Mouse (Mus musculus) spleen, postnatal 4 days (tissue): Measurements from ENCODE around the gene Slc1a2.

Experiments used
- DNase-seq, 2 experiments: peaks; one replicate each; pipeline ENCODE4 v3.0.0; 2022; ENCODE audit warnings: low spot score in 2 of 2

The Slc1a2 gene

GRCm38 (mm10) chr2:102658163-102658660 lies at the start of gene Slc1a2:
TSS of gene Slc1a2 (plus strand) at chr2:102658659.
- DNase-seq = no peak

DNA sequence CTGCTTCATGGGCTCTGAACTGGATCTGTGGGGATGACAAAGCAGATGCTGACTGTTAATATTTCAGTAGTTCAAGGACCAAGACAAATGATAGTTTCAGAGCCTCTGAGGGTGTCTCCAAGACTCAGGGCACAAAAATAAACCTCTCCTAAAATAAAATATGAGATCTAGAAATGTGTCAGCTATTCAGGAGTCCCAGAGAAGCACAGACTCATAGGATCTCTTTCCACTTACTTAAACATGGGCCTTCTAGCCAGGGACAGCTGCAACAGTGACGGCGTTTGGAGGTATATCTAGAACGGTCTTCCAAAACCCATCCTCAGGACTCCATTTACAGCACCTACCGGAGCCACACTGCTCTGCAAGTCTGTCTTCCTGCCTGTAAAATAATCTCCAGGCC lies 48.0 kb upstream of the Slc1a2 start:
- no peak for DNase-seq

DNA sequence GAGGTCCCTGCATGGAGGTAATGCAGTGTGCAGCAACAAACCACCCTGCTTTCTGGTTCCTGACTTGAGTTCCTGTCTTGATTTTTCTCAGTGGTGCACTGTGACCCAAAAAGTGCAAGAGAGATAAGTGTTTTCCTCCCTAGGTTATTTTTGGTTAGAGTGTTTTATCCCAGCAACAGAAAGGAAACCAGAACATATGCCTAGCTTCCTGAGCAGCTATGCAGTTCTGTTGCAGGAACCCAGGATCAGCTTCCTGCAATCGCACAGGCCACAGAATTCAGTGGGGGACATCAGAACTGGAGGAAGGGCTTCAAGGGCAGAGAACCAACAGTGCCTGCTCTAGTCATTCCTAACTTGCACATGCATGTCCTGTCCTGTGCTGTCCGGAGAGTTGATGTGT lies 41.8 kb upstream of the Slc1a2 start:
- no peak for DNase-seq

DNA sequence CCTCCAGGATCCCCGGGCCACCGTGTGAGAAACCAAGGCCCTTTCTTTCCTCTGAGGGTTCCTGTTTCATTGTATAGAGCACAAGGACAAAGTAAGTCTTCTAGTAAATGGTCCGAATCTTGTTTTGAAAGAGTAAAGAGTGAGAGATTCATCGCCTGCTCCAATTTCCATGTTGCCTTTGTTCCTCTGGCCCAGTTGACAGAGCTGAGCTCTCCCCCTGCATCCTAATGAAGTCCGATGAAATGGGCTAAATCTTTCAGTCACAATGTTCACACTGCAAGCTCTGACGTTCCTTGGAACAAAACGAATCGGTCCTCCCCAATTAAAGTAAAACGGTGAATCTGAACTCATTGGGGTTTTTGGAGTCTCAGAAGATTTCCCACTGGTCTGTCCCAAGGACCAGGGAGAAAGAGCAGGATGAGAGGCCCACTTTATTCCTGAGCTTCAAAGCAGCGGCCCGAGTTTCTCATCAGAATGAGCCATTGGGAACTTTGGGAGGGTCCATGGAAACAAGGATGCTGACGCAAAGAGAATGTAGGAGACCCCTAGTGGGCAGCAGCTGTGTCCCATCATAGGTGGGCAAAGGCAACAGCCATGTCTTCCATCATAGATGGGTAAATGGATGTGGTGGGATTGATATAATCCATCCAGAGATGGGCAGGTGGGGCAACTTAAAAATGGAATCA lies 37.6 kb upstream of the Slc1a2 start:
- DNase-seq = no peak

DNA sequence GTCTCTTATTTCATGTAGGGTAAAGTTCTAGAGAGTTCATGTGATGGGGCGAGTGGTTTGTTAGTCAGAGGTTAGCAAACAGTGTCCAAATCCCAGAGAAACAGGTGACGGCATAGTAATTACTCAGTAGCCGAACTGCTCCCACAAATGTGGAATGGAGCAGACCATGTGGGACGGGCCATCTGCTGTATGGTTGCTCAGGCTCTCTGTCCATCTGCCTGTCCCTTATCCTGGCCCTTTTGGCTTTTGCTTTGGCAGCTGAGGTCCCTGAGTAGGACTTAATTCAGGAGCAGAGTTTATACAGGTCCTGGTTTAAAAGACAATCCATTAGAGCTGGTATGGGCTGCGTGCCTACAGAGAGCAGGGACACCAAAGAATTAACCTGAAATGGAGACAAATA lies 36.3 kb upstream of the Slc1a2 start:
- no peak for DNase-seq

- DNase-seq = no peak
These were observed 35.5 kb upstream of the Slc1a2 start for GRCm38 (mm10) chr2:102622943-102623342.

DNA sequence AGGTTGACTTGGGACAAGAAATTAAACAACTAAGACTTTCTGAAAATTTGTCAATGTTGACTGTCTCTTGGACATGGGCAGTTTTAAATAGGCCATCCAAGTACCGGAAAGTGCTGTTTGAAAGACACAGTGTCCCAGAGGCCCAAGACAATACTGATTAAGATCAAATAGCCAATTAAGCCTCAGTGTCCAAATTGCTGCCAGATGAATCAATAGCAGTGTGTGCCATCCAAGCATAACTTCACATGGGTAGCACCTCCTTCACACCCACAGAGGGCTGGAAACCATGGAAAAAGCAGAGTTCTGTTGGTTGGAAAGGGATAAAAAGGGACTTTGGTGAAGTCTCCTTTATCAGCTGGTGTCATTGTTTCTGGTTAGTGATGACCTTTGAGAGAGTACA lies 33.9 kb upstream of the Slc1a2 start:
- DNase-seq = no peak

GRCm38 (mm10) chr2:102632361-102632760 lies 26.1 kb upstream of the Slc1a2 start:
- DNase-seq = no peak

GRCm38 (mm10) chr2:102634010-102634409 lies 24.4 kb upstream of the Slc1a2 start:
- no peak for DNase-seq

- DNase-seq = no peak
These were observed 22.9 kb upstream of the Slc1a2 start for GRCm38 (mm10) chr2:102635523-102636060.

- DNase-seq = no peak
These were observed 22.3 kb upstream of the Slc1a2 start for GRCm38 (mm10) chr2:102636116-102636600.

DNA sequence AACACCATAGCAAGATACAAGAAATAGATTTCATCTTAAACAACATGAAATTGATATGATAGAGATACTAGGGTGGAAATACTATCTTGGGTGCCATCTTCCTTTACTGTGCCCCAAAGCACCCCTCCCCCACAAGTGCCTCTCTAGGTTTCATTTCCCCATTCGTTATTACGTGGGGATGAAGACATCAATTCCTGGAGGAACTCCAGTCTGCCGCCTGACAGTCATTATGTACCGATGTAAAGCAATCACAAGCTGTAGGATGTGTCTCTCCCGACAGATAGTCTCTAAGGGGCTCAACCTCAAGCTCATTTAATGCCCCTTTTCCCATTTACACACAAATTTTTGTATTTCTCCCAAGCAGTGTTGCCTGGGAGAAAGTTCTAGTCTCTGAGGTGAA lies 20.3 kb upstream of the Slc1a2 start:
- no peak for DNase-seq

GRCm38 (mm10) chr2:102638690-102639089 lies 19.8 kb upstream of the Slc1a2 start:
- DNase-seq = no peak

GRCm38 (mm10) chr2:102648845-102649500 lies 9.5 kb upstream of the Slc1a2 start:
- DNase-seq = no peak

- no peak for DNase-seq
These were observed 8.1 kb upstream of the Slc1a2 start for GRCm38 (mm10) chr2:102650322-102650721.

DNA sequence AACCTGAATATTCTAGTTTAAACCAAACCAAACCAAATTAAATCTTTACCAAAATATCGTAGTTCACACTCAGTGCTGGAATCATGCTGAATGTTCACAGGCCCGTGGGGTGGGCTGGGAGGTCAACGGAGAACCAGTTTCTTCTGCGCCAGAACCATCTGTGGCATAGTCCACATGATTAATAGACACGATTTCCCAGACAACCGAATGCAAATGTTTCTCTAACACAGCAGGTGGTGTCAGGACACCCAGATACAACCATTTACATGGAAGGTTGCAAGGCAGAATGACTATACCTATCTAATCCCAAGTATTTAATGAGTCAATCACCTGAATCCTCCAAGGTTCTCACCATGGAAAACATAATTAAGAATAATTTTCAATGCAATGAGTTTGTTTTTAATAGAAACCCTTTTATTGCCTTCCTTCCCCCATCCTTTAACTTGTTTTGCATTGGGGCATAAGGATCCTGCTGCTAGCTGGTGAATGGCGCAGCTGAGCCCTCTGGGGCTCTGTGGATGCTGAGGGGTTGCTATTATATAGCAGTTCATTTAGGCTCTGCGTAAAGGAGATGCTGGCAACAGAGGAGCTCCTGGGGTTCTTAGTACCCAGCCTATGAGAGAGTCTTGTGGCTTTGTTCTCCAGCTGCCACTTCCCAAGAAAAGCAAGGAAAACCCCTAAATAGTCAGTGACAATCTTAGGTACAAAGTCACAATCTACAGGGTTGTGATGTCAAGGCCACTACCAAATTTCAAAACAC lies 2.3 kb upstream of the Slc1a2 start:
- no peak for DNase-seq

DNA sequence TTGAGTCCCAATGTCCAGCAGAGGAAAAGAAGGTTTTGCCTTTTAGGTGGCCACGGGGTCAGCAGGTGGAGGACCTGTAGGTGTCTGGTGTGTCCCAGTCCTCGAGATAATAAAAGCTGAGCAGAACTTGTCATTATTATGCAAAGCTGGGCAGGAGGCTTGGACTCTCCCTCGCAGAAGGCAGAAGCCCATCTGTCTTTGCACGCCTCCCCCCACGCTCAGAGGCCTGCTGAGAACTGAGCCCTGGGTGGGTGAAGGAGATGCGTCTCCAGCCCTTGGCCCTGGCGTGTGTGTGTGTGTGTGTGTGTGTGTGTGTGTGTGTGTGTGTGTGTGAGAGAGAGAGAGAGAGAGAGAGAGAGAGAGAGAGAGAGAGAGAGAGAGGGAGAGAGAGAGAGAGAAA lies 733 bp upstream of the Slc1a2 start:
- no peak for DNase-seq

DNA sequence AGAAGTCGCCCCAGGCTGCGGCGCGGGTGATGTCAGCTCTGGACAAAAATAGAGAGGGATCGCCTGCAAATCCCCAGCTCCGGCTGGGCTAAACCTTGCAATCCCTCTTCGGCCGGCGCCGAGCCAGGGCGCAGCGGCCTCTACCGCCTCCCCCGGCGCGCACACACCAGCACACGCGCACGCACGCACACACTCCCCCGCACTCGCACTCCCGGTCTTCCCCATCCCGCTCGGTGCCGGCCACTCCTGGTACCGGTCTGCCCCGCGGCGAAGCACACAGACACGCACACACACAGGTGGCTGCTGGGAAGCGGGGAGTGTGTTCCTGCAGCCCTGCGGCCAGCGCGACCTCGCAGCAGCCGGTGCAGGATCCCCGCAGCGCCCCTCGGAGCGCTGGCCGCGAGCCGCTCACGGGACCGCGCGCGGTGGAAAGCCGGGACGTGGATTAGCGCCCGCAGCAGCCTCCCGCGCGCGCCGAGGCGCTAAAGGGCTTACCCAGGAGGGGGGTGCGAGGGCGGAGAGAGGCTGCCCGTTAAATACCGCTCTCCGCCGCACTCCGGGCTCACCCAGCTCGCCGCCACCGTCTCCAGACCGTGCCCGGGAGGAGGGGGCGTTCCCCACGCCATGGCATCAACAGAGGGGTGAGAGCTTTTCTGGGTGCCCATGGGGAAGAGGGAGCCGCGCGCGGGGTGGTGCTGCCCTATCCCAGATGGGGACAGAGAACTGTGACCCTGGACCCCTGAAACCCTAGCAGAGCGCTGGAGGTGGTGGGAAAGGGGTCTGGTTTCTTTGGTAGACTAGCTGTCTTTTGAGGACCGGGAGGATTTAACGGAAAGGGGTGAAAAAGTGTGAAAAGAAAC lies 432 bp downstream of the Slc1a2 start:
- no peak for DNase-seq

DNA sequence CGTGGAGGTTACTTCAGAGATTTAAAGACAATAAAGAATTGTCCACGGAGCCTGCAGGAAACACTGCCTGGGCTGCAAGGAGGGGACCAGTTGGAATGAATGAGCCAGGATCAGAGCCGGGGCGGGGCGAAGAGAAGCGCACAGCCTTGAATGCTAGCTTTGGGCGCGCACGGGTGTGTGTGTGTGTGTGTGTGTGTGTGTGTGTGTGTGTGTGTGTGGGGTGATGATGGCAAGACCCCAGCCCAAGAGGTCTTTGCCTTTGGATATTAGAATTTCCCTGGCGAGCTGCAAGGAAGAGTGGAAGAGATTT lies 1.0 kb downstream of the Slc1a2 start:
- DNase-seq = no peak

DNA sequence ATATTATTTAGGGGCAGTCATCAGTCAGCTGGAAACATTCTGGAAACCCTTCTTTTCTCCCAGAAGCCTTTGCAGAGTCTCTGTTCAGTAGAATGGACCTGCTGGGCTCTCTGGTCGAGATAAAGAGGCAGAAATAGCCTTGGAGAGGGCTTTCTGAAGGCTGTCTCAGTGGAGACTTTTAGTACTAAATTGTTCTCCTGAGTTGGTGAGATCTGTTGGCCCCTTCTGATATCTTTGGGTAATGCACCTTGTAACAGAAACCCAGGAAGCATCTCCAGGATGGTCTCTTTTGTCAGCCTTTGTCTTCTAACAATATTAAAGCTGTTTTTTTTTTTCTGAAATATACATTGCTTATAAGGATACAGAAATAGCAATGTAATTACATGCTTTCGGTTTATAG lies 2.6 kb downstream of the Slc1a2 start:
- no peak for DNase-seq

DNA sequence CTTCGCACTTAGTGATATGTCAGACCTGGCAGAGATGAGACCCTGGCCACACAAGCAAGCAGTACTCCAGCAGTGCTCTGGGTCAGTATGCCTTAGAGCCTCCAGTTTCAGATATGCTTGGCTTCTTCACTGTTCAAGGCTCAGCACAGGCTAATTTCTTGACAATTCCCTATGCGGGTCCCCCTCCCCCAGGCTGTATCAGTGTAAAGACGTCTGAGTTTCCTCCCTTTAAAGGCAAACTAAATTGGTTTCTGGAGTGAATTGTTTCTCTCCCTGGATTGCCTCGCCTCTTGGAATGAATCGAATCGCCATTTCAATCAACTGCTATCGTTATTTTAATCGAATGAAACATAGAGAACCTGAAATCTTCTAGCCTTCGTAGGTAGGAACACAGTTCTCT lies 4.5 kb downstream of the Slc1a2 start:
- DNase-seq = no peak

GRCm38 (mm10) chr2:102663339-102663738 lies 4.9 kb downstream of the Slc1a2 start:
- no peak for DNase-seq
